Mouse (Mus musculus) midbrain, embryonic 10.5 days (tissue): ENCODE measurements around the gene Cd68. TPM values are rescaled to one million over a fixed set of nuclear protein-coding genes. Genes with fewer than 3 reads are reported as not detected.

Experiments used
- DNase-seq: peaks from one replicate; pipeline ENCODE4 v3.0.0-alpha.2; 2017; ENCODE audit warnings: low spot score
- H3K27ac ChIP-seq: fragments of 300-500 bp; sonication (generic); replicated peaks from 2 replicates; pipeline ENCODE4 v1.5.1; 2016; ENCODE audit warnings: mild to moderate bottlenecking
- H3K27me3 ChIP-seq: fragments of 300-500 bp; sonication (generic); 2 replicates; pipeline ENCODE4 v1.6.1; 2016; ENCODE audit warnings: low read depth, mild to moderate bottlenecking; ENCODE audit not compliant: poor library complexity, severe bottlenecking
- H3K36me3 ChIP-seq: fragments of 300-500 bp; sonication (generic); 2 replicates; pipeline ENCODE4 v1.6.1; 2016; ENCODE audit warnings: mild to moderate bottlenecking, moderate library complexity
- H3K4me1 ChIP-seq: fragments of 300-500 bp; sonication (generic); 2 replicates; pipeline ENCODE4 v1.6.1; 2016
- H3K4me3 ChIP-seq: fragments of 300-500 bp; sonication (generic); 2 replicates; pipeline ENCODE4 v1.5.1; 2016; ENCODE audit warnings: mild to moderate bottlenecking, moderate library complexity
- H3K9me3 ChIP-seq: fragments of 300-500 bp; sonication (generic); replicated peaks from 2 replicates; pipeline ENCODE4 v1.6.1; 2016; ENCODE audit warnings: mild to moderate bottlenecking
- WGBS: fragments of 180-500 bp; shearing (Covaris S2); methylation state at CpG from one replicate; pipeline ENCODE4 v1.1.7; 2016; 5-methylcytosine and 5-hydroxymethylcytosine counted together
- polyA plus RNA-seq: library from polyadenylated mRNA; unstranded; fragments of >200 nt; fragmentation: Nextera tagmentation; extraction: Ambion mirVana; gene quantifications from 2 replicates; pipeline ENCODE4 v1.2.1, GENCODE M21; 2016

Cd68 gene
- polyA plus RNA-seq, 1 experiment from 2014 or later, result 7.0 TPM

GRCm38 (mm10) chr11:69657462-69657881 is 8.5 kb downstream of the Cd68 start:
- Histone ChIP-seq H3K27ac (no peak overlapping the region), H3K4me1 (peaks cover 50% of the 10 kb centered on the region), H3K27me3 (no peaks in the 10 kb centered on the region), H3K4me3 (no peak overlapping the region), H3K9me3 (no peaks in the 10 kb centered on the region), H3K36me3 (peaks cover 76% of the 10 kb centered on the region)
- no peak for DNase-seq
- WGBS, result 86% methylated on average over 15 of the region's 15 CpGs

GRCm38 (mm10) chr11:69656617-69657461 is 9.1 kb downstream of the Cd68 start:
- Histone ChIP-seq H3K27ac (no peak overlapping the region), H3K4me1 (peaks cover 49% of the 10 kb centered on the region), H3K9me3 (no peaks in the 10 kb centered on the region), H3K36me3 (peaks cover 83% of the 10 kb centered on the region), H3K27me3 (no peaks in the 10 kb centered on the region), H3K4me3 (peak overlapping the region; percentile 11; the same call in 1 of the 2 replicates)
- WGBS, result 83% methylated on average over 10 of the region's 10 CpGs
- peak; percentile 65 for DNase-seq

- Histone ChIP-seq H3K27ac (0 out of 2 replicates have a peak overlapping the region, but pooled peaks have one; percentile 6), H3K27me3 (no peaks in the 10 kb centered on the region), H3K4me1 (peaks cover 42% of the 10 kb centered on the region), H3K36me3 (peaks cover 91% of the 10 kb centered on the region), H3K4me3 (no peak overlapping the region; the same call in 1 of the 2 replicates), H3K9me3 (no peaks in the 10 kb centered on the region)
- DNase-seq, result no peak
- WGBS, result 83% methylated on average over 5 of the region's 5 CpGs
Observed at GRCm38 (mm10) chr11:69656065-69656455, 9.9 kb downstream of the Cd68 start.

- peaks cover 96% of the 10 kb centered on the region for H3K36me3 ChIP-seq
Observed at GRCm38 (mm10) chr11:69655264-69656064, 10.5 kb downstream of the Cd68 start, which contains the start of gene Sox15. Gene Sox15 (plus strand): TSS chr11:69655314.

GRCm38 (mm10) chr11:69654760-69655159 is 11.2 kb downstream of the Cd68 start:
- no peak for DNase-seq
- Histone ChIP-seq H3K9me3 (no peaks in the 10 kb centered on the region), H3K27ac (0 out of 2 replicates have a peak overlapping the region, but pooled peaks have one; percentile 28), H3K4me3 (no peak overlapping the region), H3K4me1 (peaks cover 39% of the 10 kb centered on the region), H3K36me3 (peaks cover 96% of the 10 kb centered on the region), H3K27me3 (no peaks in the 10 kb centered on the region)
- 53% methylated on average over 9 of the region's 9 CpGs for WGBS

More at GRCm38 (mm10) chr11:69655264-69656064, 10.5 kb downstream of the Cd68 start, which contains the start of gene Sox15:
- Histone ChIP-seq H3K9me3 (no peaks in the 10 kb centered on the region), H3K4me1 (peaks cover 39% of the 10 kb centered on the region), H3K27ac (0 out of 2 replicates have a peak within 1 kb of the TSS, but pooled peaks have one; percentile 28), H3K4me3 (peak within 1 kb of the TSS; percentile 10; the same call in 1 of the 2 replicates), H3K27me3 (no peaks in the 10 kb centered on the region)
- DNase-seq, result peak; percentile 73
- 27% methylated on average over 34 of the region's 34 CpGs for WGBS

- WGBS, result 69% methylated on average over 5 of the region's 5 CpGs
- Histone ChIP-seq H3K9me3 (no peaks in the 10 kb centered on the region), H3K27ac (no peak overlapping the region), H3K27me3 (no peaks in the 10 kb centered on the region), H3K4me1 (peaks cover 39% of the 10 kb centered on the region), H3K4me3 (no peak overlapping the region; the same call in 1 of the 2 replicates), H3K36me3 (peaks cover 97% of the 10 kb centered on the region)
- DNase-seq, result no peak
Observed at GRCm38 (mm10) chr11:69653399-69653798, 12.6 kb downstream of the Cd68 start.

- Histone ChIP-seq H3K4me1 (no peaks in the 10 kb centered on the region), H3K27me3 (no peaks in the 10 kb centered on the region), H3K36me3 (peaks cover 99% of the 10 kb centered on the region), H3K27ac (no peak overlapping the region), H3K9me3 (no peaks in the 10 kb centered on the region), H3K4me3 (no peak overlapping the region)
- WGBS, result 96% methylated on average over 5 of the region's 5 CpGs
- DNase-seq, result no peak
Observed at GRCm38 (mm10) chr11:69645860-69646259, 20.1 kb downstream of the Cd68 start.

- Histone ChIP-seq H3K36me3 (peaks cover 57% of the 10 kb centered on the region), H3K4me3 (no peak overlapping the region), H3K4me1 (peaks cover 34% of the 10 kb centered on the region), H3K9me3 (no peaks in the 10 kb centered on the region), H3K27me3 (no peaks in the 10 kb centered on the region), H3K27ac (no peak overlapping the region)
- WGBS, result 94% methylated on average over 3 of the region's 3 CpGs
- DNase-seq, result no peak
Observed at GRCm38 (mm10) chr11:69635471-69635870, 30.5 kb downstream of the Cd68 start.

- Histone ChIP-seq H3K9me3 (no peaks in the 10 kb centered on the region), H3K4me1 (peaks cover 34% of the 10 kb centered on the region), H3K4me3 (peak overlapping the region; percentile 99), H3K27ac (peak overlapping the region; percentile 98), H3K27me3 (no peaks in the 10 kb centered on the region), H3K36me3 (peaks cover 36% of the 10 kb centered on the region)
- no peak for DNase-seq
- WGBS, result 1% methylated on average over 48 of the region's 50 CpGs
Observed at GRCm38 (mm10) chr11:69633128-69633866, 32.7 kb downstream of the Cd68 start.

- H3K27ac ChIP-seq, result peak within 1 kb of the TSS; percentile 98
- H3K9me3 ChIP-seq, result no peaks in the 10 kb centered on the region
- no peaks in the 10 kb centered on the region for H3K27me3 ChIP-seq
- DNase-seq, result peak; percentile 100
- peak within 1 kb of the TSS; percentile 99 for H3K4me3 ChIP-seq
- under 1% methylated on average over 50 of the region's 56 CpGs for WGBS
- H3K4me1 ChIP-seq, result peaks cover 34% of the 10 kb centered on the region
- H3K36me3 ChIP-seq, result peaks cover 28% of the 10 kb centered on the region
Observed at GRCm38 (mm10) chr11:69632284-69633089, 33.5 kb downstream of the Cd68 start, which contains the start of gene Fxr2. Gene Fxr2 (plus strand): TSS chr11:69632990.

GRCm38 (mm10) chr11:69629802-69630201 is 36.2 kb downstream of the Cd68 start:
- Histone ChIP-seq H3K9me3 (no peaks in the 10 kb centered on the region), H3K4me1 (peaks cover 25% of the 10 kb centered on the region), H3K36me3 (peaks cover 4% of the 10 kb centered on the region; the same call in 1 of the 2 replicates), H3K27me3 (no peaks in the 10 kb centered on the region), H3K27ac (no peak overlapping the region), H3K4me3 (no peak overlapping the region)
- WGBS, result 59% methylated on average over 1 of the region's 1 CpGs
- DNase-seq, result no peak
